Mouse (Mus musculus): ENCODE results near the gene Syt12. TPM values are rescaled to one million over a fixed set of nuclear protein-coding genes. Genes with fewer than 3 reads are reported as not detected.
A peak's percentile ranks its signal among the peaks of the same experiment; 100 is the strongest.

Syt12 gene
- polyA plus RNA-seq, 1 experiment = 14.4 TPM

DNA sequence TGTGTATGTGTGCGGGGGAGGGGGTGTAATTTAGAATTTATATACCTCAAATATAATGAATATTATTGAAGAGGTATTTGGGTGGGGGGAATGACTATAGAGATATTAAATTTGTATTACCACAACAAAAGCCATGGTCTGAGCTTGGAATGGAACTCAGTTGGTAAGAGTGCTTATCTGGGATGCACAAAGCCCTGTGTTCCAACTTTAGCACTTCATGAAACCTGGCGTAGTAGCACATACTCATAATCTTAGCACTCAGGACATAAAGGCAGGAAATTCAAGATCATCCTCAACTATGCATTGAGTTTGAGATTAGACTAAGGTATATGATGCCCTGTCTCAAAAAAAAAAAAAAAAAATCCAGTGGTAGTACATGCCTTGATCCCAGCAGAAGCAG is 72.4 kb downstream of the Syt12 start:
- Histone ChIP-seq H3ac (ENCODE audit: control insufficient read depth, insufficient read length, low read depth) (no peak overlapping the region), H3K36me3 (ENCODE audit: control insufficient read depth, insufficient read depth) (no peaks in the 10 kb centered on the region), H3K4me3 (ENCODE audit: insufficient read depth, poor library complexity, severe bottlenecking) (no peak overlapping the region), H3K79me2 (ENCODE audit: control insufficient read depth, insufficient read depth) (no peaks in the 10 kb centered on the region), H3K79me3 (ENCODE audit: low read depth) (no peaks in the 10 kb centered on the region), H3K27me3 (ENCODE audit: control insufficient read depth, insufficient read depth, insufficient read length) (no peaks in the 10 kb centered on the region)
- no peak for TF ChIP-seq MYOG (IDR thresholded peaks at IDR 0.05; ENCODE audit: control insufficient read depth, extremely low read depth, insufficient read length)
- TF ChIP-seq USF1 (IDR thresholded peaks at IDR 0.05; ENCODE audit: low read depth) = no peak

DNA sequence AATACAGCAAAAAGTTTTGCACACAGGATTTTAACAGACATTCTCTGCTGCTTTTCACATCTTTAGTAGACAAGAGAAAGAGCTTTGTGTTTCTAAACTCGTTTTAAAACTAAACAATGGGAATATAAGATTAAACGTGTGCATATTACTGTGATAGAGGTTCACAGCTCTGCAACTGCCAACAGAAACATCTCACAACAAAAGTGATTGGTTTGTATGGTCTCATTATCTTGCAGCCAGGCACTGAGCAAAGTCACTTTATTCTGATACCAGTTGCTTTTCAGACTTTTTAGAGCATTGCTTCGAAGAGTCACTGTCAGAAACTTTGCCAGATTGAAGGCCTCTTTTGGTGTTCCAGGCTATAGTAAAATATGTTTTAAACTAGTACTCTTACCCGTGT is 78.3 kb downstream of the Syt12 start:
- Histone ChIP-seq H3K4me3 (ENCODE audit: insufficient read depth, poor library complexity, severe bottlenecking) (no peak overlapping the region), H3K36me3 (ENCODE audit: control insufficient read depth, insufficient read depth) (peaks cover 2% of the 10 kb centered on the region), H3K79me2 (ENCODE audit: control insufficient read depth, insufficient read depth) (peaks cover 29% of the 10 kb centered on the region), H3K27me3 (ENCODE audit: control insufficient read depth, insufficient read depth, insufficient read length) (no peaks in the 10 kb centered on the region), H3ac (ENCODE audit: control insufficient read depth, insufficient read length, low read depth) (no peak overlapping the region), H3K79me3 (ENCODE audit: low read depth) (peaks cover 20% of the 10 kb centered on the region)
- TF ChIP-seq MYOG (IDR thresholded peaks at IDR 0.05; ENCODE audit: control insufficient read depth, extremely low read depth, insufficient read length) (no peak), MAX (IDR thresholded peaks at IDR 0.05) (no peak), CEBPB (IDR thresholded peaks at IDR 0.05; ENCODE audit: low read depth) (no peak), MYOD1 (IDR thresholded peaks at IDR 0.05; ENCODE audit: control insufficient read depth, insufficient read length, low read depth) (no peak), USF1 (IDR thresholded peaks at IDR 0.05; ENCODE audit: low read depth) (no peak), FOSL1 (IDR thresholded peaks at IDR 0.05; ENCODE audit: insufficient read depth, low read length, poor library complexity, severe bottlenecking) (no peak), CTCF (IDR thresholded peaks at IDR 0.05; ENCODE audit: control insufficient read depth, insufficient read depth, insufficient read length) (no peak)

DNA sequence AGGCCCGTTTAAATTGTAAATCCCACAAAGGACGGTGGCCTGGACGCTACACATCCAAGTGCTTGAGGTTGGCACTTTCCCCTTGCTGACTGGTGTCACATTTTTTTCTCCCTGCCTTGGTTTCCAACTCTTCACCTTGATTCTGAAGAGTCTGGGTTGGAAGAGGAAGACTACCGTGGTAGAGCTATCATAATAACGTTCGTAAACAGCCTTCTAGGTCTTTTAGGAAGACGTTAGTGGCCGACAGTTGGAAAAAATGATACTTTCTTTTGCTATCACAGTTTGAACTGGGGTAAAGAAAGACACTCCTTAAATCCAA is 78.7 kb downstream of the Syt12 start:
- Histone ChIP-seq H3K79me2 (ENCODE audit: control insufficient read depth, insufficient read depth) (peaks cover 33% of the 10 kb centered on the region), H3K27me3 (ENCODE audit: control insufficient read depth, insufficient read depth, insufficient read length) (no peaks in the 10 kb centered on the region), H3K36me3 (ENCODE audit: control insufficient read depth, insufficient read depth) (peaks cover 5% of the 10 kb centered on the region), H3ac (ENCODE audit: control insufficient read depth, insufficient read length, low read depth) (no peak overlapping the region), H3K4me3 (ENCODE audit: insufficient read depth, poor library complexity, severe bottlenecking) (no peak overlapping the region), H3K79me3 (ENCODE audit: low read depth) (peaks cover 24% of the 10 kb centered on the region)
- TF ChIP-seq CTCF (IDR thresholded peaks at IDR 0.05; ENCODE audit: control insufficient read depth, insufficient read depth, insufficient read length) (no peak), MYOD1 (IDR thresholded peaks at IDR 0.05; ENCODE audit: control insufficient read depth, insufficient read length, low read depth) (no peak), MAX (IDR thresholded peaks at IDR 0.05) (no peak), CEBPB (IDR thresholded peaks at IDR 0.05; ENCODE audit: low read depth) (no peak), USF1 (IDR thresholded peaks at IDR 0.05; ENCODE audit: low read depth) (no peak), FOSL1 (IDR thresholded peaks at IDR 0.05; ENCODE audit: insufficient read depth, low read length, poor library complexity, severe bottlenecking) (no peak), MYOG (IDR thresholded peaks at IDR 0.05; ENCODE audit: control insufficient read depth, extremely low read depth, insufficient read length) (no peak)

DNA sequence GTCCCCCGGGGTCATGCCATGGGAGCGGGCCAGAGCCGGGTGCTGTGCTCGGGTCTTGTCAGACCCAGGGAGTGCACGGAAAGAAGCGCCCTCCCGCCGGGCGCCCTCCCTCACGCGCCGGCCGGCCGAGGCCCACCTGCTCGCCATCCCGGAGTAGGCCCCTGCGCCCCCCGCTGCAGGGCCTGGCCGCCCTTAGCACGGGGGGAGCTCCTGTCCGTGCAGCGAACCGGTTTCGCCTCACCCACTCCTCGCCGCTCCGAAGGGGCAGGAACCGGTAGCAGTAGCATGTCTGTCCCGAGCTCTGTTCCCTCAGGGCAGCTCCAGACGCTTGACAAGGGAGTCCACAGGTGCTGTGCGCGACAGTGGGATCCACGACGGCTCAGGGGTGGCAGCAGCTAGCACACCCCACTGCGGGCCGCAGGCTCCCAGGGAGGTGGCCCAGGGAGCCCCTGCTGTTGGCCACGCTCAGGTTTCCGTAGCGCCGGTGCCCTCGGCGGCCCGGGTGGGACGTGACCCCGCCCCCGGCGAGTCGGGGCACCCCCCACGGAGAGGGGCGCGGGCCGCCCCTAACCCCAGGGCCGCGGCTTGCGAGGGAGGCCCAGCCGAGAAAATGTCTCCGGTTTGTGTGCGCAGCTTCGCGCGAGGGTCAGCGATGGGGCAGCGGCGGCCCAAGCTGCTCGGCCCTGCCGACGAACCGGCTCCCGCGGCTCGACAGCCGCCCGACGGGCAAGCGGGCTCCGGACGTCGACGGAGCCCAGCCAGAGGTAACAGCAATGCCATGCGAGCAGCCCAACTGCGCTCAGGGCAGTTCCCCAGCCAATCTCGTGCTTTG is 79.2 kb downstream of the Syt12 start, which contains the start of gene Kdm2a:
Gene Kdm2a, minus strand, starts transcription at position 488 of the 832 bp plus-strand sequence.
- Histone ChIP-seq H3K79me2 (ENCODE audit: control insufficient read depth, insufficient read depth) (peaks cover 39% of the 10 kb centered on the region), H3ac (ENCODE audit: control insufficient read depth, insufficient read length, low read depth) (peak within 1 kb of the TSS; percentile 59), H3K27me3 (ENCODE audit: control insufficient read depth, insufficient read depth, insufficient read length) (no peaks in the 10 kb centered on the region), H3K36me3 (ENCODE audit: control insufficient read depth, insufficient read depth) (peaks cover 11% of the 10 kb centered on the region), H3K79me3 (ENCODE audit: low read depth) (peaks cover 29% of the 10 kb centered on the region), H3K4me3 (ENCODE audit: insufficient read depth, poor library complexity, severe bottlenecking) (peak within 1 kb of the TSS; percentile 29)
- TF ChIP-seq MAX (IDR thresholded peaks at IDR 0.05) (no peak), MYOG (IDR thresholded peaks at IDR 0.05; ENCODE audit: control insufficient read depth, extremely low read depth, insufficient read length) (no peak), USF1 (IDR thresholded peaks at IDR 0.05; ENCODE audit: low read depth) (no peak), MYOD1 (IDR thresholded peaks at IDR 0.05; ENCODE audit: control insufficient read depth, insufficient read length, low read depth) (no peak), CEBPB (IDR thresholded peaks at IDR 0.05; ENCODE audit: low read depth) (no peak), FOSL1 (IDR thresholded peaks at IDR 0.05; ENCODE audit: insufficient read depth, low read length, poor library complexity, severe bottlenecking) (no peak), CTCF (IDR thresholded peaks at IDR 0.05; ENCODE audit: control insufficient read depth, insufficient read depth, insufficient read length) (no peak)

DNA sequence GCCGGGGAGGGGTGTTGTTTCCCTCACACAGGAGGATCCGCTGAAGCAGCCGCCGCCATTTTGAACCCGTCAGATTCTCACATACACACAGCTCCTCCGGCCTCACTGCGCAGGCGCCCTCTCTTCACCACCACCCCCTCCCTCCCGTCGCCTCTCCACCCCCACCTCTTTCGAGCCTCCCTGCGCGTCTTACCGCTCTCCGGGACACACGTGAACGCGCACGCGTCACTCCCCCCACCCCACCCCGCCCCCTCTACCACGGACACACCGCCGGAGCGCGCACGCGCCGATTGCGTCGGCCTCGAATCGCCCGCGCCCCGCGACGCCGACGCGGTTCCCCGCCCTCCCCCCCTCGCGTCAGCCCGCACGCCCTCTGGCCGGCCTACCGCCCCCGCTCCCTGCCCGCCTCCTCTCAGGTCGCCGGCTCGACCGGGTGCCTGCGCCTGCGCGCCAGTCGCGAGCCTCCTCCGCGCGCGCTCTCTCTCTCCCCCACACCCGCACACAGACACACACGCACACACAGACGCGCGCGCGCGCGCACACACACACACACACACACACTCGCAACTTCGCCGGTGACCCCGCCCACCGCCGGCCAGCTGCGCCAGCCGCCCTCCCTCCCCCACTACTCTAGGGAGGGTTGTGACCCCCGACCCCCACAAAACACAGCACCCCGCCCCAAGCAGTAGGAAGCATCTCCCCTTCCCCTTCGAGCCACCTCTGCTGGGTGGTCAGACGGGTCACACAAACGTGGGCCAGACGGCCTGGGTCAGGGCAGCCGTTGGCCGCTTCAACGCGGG is 80.0 kb downstream of the Syt12 start:
- peak overlapping the region; percentile 94 for H3ac ChIP-seq (ENCODE audit: control insufficient read depth, insufficient read length, low read depth)
- peaks cover 36% of the 10 kb centered on the region for H3K79me3 ChIP-seq (ENCODE audit: low read depth)
- peaks cover 17% of the 10 kb centered on the region for H3K36me3 ChIP-seq (ENCODE audit: control insufficient read depth, insufficient read depth)
- TF ChIP-seq MAX (IDR thresholded peaks at IDR 0.05) (peak; percentile 25), MYOD1 (IDR thresholded peaks at IDR 0.05; ENCODE audit: control insufficient read depth, insufficient read length, low read depth) (no peak), USF1 (IDR thresholded peaks at IDR 0.05; ENCODE audit: low read depth) (no peak), FOSL1 (IDR thresholded peaks at IDR 0.05; ENCODE audit: insufficient read depth, low read length, poor library complexity, severe bottlenecking) (no peak), CEBPB (IDR thresholded peaks at IDR 0.05; ENCODE audit: low read depth) (no peak), CTCF (IDR thresholded peaks at IDR 0.05; ENCODE audit: control insufficient read depth, insufficient read depth, insufficient read length) (no peak), MYOG (IDR thresholded peaks at IDR 0.05; ENCODE audit: control insufficient read depth, extremely low read depth, insufficient read length) (no peak)
- H3K27me3 ChIP-seq (ENCODE audit: control insufficient read depth, insufficient read depth, insufficient read length) = no peaks in the 10 kb centered on the region
- peaks cover 47% of the 10 kb centered on the region for H3K79me2 ChIP-seq (ENCODE audit: control insufficient read depth, insufficient read depth)
- peak overlapping the region; percentile 93 for H3K4me3 ChIP-seq (ENCODE audit: insufficient read depth, poor library complexity, severe bottlenecking)

All from C2C12 (cell line).